Mouse (Mus musculus) frontal cortex, postnatal 25 days (tissue): ENCODE measurements around the gene Smg5.

Experiments used
- DNase-seq, 2 experiments: peaks; one replicate each; pipeline ENCODE4 v3.0.0; 2022; ENCODE audit warnings: low spot score in 2 of 2

The Smg5 gene

GRCm38 (mm10) chr3:88395288-88395687 lies 59.2 kb downstream of the Smg5 start:
- DNase-seq, result no peak

DNA sequence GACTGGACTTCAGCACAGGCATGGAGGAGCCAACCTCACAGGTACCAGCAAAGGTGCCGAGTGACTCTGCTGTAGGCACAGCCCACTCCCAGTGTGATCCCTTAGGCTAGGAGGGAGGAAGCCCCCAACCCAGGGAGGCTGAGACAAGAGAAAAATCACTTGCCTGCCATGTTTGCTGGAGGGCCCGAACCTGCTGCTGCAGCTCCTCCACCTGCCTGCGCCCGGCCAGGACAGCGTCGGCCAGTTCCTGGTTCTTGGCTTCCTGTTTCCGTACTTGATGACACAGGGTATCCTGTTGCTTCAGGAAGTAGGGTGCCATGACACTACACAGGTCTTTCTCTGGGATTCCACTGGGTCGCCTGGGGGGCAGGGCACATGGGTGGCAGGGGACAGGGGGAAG lies 59.7 kb downstream of the Smg5 start:
- DNase-seq, result no peak

DNA sequence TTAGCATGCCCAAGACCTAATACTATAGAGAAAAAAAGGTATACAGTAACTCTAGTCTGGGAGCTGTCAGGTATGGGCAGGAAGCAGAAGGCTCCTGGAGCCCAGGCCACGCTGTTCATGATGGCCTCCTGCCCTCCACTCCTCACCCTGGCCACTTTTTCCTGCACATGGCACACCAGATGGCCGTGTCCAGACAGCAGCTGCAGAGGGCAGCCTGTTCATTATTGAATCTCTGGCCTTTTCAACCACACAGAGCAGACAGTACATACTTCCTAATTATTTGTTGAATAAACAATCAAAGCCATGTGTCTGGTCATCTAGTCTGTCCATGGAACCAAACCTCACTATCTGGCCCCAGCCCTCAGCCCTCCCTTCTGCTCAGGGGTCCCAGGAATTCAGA lies 62.6 kb downstream of the Smg5 start:
- DNase-seq, result no peak

DNA sequence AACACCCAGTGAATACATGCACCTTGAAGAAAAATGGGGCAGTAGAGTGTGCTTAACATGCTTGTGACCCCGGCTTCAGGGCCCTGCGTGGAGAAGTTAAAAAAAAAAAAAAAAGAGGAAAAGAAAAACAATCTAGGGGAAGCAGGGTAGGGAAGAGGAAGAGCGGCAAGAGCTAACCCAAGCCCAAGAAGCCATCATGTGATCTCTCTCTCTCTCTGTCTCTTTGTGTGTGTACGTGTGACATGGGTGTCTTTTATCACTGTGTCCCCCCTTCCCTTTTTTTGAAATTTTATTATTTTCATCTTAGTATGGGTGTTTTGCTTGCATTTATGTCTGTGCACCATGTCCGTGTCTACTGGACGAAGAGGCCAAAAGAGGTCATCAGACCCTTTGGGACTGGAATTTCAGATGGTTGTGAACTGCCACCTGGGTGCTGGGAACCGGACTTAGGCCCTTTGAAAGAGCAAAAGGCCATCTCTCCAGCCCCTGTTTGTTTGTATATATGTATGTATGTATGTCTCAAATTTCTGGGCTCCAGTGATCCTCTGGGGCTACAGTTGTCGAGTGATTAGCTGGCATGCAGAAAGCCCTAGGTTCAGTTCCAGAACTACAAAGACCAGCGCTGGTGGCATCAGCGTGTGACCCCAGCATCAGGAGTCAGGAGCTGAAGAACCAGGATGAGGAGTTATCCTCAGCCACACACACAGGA lies 67.6 kb downstream of the Smg5 start:
- DNase-seq, result no peak

DNA sequence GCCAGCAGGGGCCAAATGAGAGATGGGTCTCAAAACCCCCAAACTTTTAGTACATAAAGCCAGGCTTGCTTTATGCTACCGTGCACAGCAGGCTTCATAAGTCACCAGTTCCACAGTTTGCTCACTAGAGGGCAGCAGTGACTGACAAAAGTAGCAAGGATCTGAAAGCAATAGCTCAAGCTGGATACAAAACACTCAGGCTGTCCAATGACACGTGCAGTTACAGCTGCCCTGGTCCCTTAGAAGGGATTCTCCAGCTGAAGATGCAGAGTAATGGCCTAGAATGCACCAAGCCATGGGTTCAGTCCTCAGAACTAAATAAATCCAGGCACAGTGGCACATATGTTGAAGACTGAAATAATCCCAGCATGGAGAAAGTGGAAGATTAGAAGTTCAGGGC lies 71.0 kb downstream of the Smg5 start:
- peak; percentile 19 to 60 for DNase-seq

DNA sequence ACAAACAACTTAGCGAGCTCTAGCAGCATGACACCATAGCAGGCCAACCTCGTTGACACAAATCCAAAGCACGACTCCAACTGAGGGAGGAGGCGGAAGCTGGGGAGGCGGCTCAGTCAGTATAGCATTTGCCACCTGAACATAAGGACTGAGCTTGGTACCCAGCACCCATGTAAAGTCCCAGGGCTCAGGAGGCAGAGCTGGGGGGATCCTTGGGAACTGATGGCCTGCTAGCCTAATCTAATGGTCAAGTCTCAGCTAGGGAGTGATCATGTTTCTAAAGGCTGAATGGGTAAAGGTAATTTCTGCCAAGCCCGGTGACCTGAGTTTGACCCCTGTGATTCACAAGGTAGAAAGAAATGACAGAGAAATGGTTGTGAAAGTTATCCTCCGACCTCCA lies 71.5 kb downstream of the Smg5 start:
- no peak for DNase-seq

- DNase-seq, result no peak
Measured at GRCm38 (mm10) chr3:88408953-88409352, 72.9 kb downstream of the Smg5 start.

DNA sequence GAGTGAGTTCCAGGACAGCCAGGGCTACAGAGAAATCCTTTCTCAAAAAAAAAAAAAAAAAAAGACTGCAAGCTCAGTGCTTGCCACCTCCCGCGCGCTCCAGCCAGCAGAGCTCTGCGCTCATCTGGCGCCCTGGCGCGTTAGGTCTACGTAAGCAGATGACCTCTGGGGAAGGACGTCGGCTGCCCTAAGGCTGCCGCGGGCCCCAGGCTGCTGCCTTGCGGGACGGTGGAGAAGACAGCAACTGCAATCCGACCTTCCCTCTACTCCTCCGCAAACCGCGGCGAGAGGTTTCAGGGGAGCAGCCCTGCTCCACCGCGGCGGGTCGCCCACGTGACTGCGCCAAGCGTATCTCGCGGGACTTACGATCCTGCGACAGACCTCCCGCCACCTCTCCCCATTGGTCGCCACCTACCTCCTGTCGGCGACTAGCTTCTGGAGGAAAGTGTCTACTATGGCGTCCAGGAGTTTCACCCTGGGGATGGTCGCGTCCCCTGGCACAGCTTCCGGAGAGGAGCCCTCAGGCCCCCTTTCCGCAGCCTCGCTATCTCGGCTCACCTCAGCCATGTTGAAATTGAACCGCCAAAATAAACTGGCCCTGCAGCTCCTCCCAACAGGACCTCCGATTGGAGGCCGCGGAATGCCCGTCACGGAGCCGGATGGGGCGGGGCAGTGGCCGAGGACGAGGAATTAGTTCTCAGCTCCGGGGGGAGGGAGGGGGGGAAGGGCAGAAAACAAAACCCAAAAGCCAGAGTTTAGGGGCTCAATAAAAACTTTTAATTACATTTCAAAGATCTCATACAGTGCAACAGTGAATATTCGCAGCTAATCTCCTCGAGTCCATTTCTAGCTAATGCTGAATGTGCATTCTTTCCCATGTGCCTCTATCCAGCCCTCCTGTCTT lies 73.9 kb downstream of the Smg5 start, which contains the start of gene Pmf1:
Gene Pmf1 (minus strand): TSS at position 591 of the 904 bp plus-strand sequence.
- DNase-seq, result peak; percentile 80

DNA sequence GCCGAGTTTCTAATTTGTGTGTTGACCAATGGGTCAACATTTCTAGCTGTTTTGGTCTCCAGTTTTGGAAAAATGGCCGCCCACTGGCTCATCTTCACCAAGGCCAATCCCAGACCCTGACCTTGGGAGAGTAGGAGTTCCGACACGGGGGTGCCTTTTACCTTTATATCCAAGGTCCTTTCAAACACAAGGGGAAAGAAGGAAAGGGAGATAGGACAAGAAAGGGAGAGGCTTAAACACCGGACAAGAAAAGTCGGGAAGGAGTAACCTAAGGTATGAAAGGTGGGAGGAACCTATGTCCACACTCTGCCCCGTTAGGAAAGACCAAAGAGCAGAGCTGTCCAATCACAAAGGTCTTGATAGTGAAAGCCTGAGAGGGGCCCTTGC lies 74.6 kb downstream of the Smg5 start:
- no peak for DNase-seq

GRCm38 (mm10) chr3:88411681-88412080 lies 75.6 kb downstream of the Smg5 start:
- no peak for DNase-seq
